Mouse (Mus musculus) bone marrow, adult 2 months (tissue): Measurements from ENCODE around the gene Pigk. TPM values are rescaled to one million over a fixed set of nuclear protein-coding genes. Genes with fewer than 3 reads are reported as not detected.

Experiments used
- H3K27ac ChIP-seq: fragments of 200-500 bp; 2 replicates; pipeline ENCODE4 v1.5.1; 2012; ENCODE audit warnings: low read depth, mild to moderate bottlenecking, control low read depth, inconsistent platforms, low read length; ENCODE audit not compliant: control insufficient read depth, poor library complexity, insufficient read depth
- H3K4me1 ChIP-seq: fragments of 200-500 bp; 2 replicates; pipeline ENCODE4 v1.6.1; 2011; ENCODE audit warnings: low read length; ENCODE audit not compliant: control insufficient read depth, insufficient read depth
- H3K4me3 ChIP-seq: fragments of 200-500 bp; replicated peaks from 2 replicates; pipeline ENCODE3; 2011; ENCODE audit warnings: mild to moderate bottlenecking, low read depth, low read length, control low read depth; ENCODE audit not compliant: control insufficient read depth
- CTCF ChIP-seq: fragments of 200-500 bp; IDR thresholded peaks from 2 replicates; pipeline ENCODE4 v1.5.1; 2011; ENCODE audit warnings: low read length, control low read depth; ENCODE audit not compliant: control insufficient read depth, insufficient read depth
- POLR2A ChIP-seq: fragments of 200-500 bp; IDR thresholded peaks from 2 replicates; pipeline ENCODE4 v1.6.1; 2011; ENCODE audit warnings: low read depth, mild to moderate bottlenecking, control low read depth, low read length, borderline replicate concordance; ENCODE audit not compliant: control insufficient read depth
- WGBS: fragments of 180-500 bp; shearing (Covaris S2); methylation state at CpG from one replicate; pipeline ENCODE4 v1.1.7; 2018; 5-methylcytosine and 5-hydroxymethylcytosine counted together
- polyA plus RNA-seq: library from polyadenylated mRNA; stranded (reverse); fragments of >200 nt; gene quantifications from 2 replicates; pipeline ENCODE4 v1.2.4, GENCODE M21; 2011; ENCODE audit warnings: low replicate concordance; ENCODE audit not compliant: missing spikeins, insufficient read depth, insufficient read length

Gene Pigk
- polyA plus RNA-seq, 1 experiment, result 8.2 TPM

DNA sequence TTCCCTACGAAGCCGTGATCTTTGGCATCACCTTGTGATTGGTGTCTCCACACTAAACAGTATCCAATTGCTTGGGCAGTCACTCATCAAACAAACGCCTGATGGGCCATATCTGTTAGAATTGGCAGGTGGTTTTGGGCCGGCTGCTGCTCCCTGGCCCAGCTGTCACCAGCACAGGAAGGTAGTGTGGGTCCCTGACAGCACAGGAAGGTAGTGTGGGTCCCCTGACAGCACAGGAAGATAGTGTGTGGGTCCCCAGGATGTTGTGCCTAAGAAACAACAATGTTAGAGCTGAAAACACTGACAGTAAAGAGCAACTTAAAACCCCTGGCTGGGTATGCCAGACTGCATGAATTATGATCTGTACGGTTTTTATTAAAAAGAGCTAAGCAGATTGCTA is 227.8 kb downstream of the Pigk start:
- Histone ChIP-seq H3K4me3 (no peak overlapping the region), H3K4me1 (no peaks in the 10 kb centered on the region), H3K27ac (no peak overlapping the region)
- WGBS, result 46% methylated on average over 5 of the region's 5 CpGs
- TF ChIP-seq POLR2A (no peak), CTCF (no peak)

DNA sequence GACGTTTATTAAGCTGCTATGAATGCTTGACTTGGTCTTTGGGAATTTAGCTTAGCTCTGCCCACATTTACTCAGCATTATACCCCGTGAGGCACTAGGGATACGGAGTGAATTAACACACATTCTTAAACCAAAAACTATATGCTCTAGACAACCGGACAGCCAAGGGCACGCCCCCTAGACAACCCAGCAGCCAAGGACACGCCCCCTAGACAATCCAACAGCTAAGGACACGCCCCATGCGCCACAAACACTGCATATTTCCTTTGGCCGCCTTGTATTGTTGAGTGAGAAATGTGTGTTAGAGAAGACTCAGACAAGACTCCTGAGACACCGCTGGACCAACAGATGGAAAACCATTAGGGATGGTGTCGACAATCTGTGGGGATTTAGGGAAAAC is 229.1 kb downstream of the Pigk start:
- Histone ChIP-seq H3K4me3 (no peak overlapping the region), H3K27ac (no peak overlapping the region), H3K4me1 (no peaks in the 10 kb centered on the region)
- 56% methylated on average over 11 of the region's 11 CpGs for WGBS
- TF ChIP-seq POLR2A (no peak), CTCF (no peak)

DNA sequence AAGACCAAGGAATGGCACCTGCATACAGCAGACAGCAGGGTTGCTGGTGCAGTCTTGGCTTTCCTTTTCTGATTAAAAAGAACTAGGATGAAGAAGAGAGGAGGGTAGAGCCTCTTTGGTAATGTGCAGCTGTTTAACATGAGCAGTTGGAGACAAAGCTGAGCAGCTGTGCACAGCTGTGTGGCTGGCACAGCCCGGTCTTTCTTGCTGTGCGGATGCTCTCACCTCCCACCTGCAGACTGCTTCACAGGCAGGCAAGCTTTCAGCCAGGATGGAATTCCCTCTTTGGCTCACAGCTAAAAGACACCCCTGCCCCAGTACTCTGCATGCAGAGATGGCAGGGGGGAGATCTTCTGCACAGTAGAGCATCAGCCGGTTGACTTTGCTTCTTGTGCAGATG is 230.9 kb downstream of the Pigk start:
- TF ChIP-seq CTCF, result no peak
- TF ChIP-seq POLR2A, result no peak
- Histone ChIP-seq H3K4me1 (no peaks in the 10 kb centered on the region), H3K4me3 (no peak overlapping the region), H3K27ac (no peak overlapping the region)
- WGBS, result 91% methylated on average over 3 of the region's 3 CpGs

DNA sequence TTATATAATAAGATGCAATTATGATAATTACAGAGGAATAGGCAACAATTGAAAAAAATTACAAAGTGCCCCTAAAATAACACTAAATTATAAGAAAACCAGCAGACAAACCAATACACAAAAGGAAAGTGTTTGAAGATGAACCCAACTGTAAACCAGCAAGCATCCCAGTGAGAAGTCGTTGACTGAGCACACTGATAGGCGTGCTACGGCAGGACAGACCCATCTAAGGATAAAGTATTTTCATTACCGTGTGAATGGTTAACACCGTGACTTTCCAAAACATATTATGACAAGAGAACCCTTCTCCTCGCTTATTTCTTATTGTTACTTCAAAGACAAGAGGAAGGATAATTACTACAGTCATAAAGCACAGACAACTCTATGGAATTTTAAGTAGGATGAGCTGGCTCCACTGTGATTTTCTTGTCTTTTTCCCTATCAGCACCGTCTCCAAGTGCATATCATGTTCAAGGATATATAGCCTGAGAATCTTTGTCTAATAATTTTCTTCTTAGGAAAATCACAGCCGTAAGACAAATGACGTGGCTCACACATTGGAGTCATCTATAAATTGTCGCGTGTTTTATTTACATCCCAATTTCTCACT is 233.2 kb downstream of the Pigk start:
- 87% methylated on average over 11 of the region's 11 CpGs for WGBS
- H3K4me1 ChIP-seq, result no peaks in the 10 kb centered on the region
- H3K27ac ChIP-seq, result no peak overlapping the region
- no peak overlapping the region for H3K4me3 ChIP-seq
- TF ChIP-seq CTCF (no peak), POLR2A (no peak)

DNA sequence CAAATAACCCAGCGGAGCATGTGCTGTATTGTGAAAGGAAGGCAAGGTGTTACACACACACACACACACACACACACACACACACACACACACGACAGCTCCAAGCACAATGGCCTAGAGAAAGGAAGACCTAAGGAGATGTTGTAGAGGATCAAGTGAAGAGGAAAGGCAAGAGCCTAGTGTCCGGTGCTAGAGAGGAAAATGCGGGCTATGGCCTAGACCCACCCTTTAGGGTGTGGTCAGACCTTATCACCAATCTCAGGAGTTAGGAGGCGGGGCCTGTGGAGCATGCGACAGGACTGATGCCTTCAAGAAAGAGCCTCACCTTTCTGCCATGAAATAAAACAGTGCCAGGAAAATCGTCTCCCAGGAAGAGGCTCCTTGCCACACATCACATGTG is 234.7 kb downstream of the Pigk start:
- Histone ChIP-seq H3K27ac (no peak overlapping the region), H3K4me3 (no peak overlapping the region), H3K4me1 (no peaks in the 10 kb centered on the region)
- no peak for TF ChIP-seq POLR2A
- TF ChIP-seq CTCF, result no peak
- WGBS, result 78% methylated on average over 7 of the region's 7 CpGs

DNA sequence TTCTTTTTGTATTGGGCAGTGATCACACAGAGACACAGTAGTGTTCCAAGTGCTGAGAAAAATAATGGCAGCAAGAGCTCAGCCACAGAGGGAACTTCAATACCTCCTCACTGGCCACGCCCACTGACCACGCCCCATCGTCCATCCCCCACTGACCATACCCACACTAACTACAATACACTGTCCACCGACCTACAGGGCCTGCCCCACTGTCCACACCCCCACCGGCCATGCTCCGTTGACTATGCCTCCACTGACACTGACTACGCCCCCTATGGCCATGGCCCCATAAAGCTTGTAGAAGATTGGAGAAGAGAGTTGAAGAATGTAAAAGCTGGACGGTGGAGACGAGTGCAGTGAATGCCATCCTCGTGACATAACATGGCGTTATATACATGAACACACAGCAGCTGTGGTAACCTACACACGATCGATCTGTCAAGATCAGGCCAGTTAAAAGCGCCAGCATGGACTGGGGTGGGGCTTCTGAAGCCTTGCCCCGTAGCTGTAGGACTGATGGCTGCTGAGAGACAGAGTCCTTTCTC is 235.4 kb downstream of the Pigk start:
- TF ChIP-seq CTCF (no peak), POLR2A (no peak)
- Histone ChIP-seq H3K4me3 (no peak overlapping the region), H3K27ac (no peak overlapping the region), H3K4me1 (no peaks in the 10 kb centered on the region)
- 80% methylated on average over 15 of the region's 15 CpGs for WGBS

DNA sequence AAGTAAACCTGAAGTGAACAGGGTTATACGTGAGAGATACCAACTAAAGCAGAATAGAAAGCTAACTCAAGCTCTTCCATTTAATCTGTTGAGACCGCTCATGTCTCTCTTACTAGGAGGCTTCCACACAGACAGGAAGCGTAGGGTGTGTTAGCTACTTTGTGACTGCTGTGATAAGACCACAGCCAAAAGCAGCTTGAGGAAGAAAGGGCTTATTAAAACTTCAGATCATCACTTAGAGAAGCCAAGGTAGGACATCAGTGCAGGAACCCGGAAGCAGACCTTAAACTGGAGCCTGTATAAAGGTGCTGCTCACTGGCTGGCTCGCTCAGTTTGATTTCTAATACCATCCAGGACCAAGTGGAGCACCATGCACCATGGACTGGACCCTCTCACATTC is 236.4 kb downstream of the Pigk start:
- Histone ChIP-seq H3K27ac (no peak overlapping the region), H3K4me1 (no peaks in the 10 kb centered on the region), H3K4me3 (no peak overlapping the region)
- TF ChIP-seq POLR2A, result no peak
- TF ChIP-seq CTCF, result no peak
- 50% methylated on average over 5 of the region's 5 CpGs for WGBS

DNA sequence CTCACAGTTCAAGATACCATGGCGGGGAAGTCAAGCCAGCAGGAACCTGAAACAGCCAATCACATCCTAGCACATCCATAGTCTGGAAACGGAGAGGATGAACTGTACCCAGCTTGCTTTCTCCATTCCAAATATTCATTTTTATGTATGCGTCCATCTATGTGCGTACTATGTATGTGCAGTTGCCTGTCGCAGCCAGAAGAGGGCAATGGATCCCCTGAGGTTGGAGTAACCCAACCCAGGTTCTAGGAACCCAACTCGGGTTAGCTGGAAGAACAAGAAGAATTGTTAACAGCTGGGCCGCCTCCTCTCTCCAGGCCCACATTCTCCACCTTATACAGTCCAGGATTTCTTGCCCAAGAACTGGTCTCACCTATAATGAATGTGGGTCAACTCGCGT is 237.0 kb downstream of the Pigk start:
- TF ChIP-seq POLR2A (no peak), CTCF (no peak)
- Histone ChIP-seq H3K4me3 (no peak overlapping the region), H3K4me1 (no peaks in the 10 kb centered on the region; the same call in 1 of the 2 replicates), H3K27ac (no peak overlapping the region)
- WGBS, result 86% methylated on average over 9 of the region's 9 CpGs
